Mouse (Mus musculus) c-Kit-negative CD71-positive TER-119-positive erythroid progenitor cells, embryonic 14.5 days (primary cell): ENCODE measurements around the gene Mc1r.
"Not testable (repeated sequence)": the region's sequence is repeated elsewhere in the genome, so short reads cannot be mapped to it uniquely, and the experiment has no call there.

Experiments used
- DNase-seq: peaks from one replicate; pipeline ENCODE4 v3.0.0-alpha.2; 2013; ENCODE audit warnings: low read depth, low spot score

Gene Mc1r

GRCm38 (mm10) chr8:123411781-123412327, 4.9 kb downstream of the Mc1r start:
- no peak for DNase-seq

- DNase-seq: no peak
Measured at GRCm38 (mm10) chr8:123412560-123413170, 5.8 kb downstream of the Mc1r start.

- DNase-seq: no peak
Measured at GRCm38 (mm10) chr8:123414255-123414654, 7.3 kb downstream of the Mc1r start.

GRCm38 (mm10) chr8:123414997-123415696, 8.2 kb downstream of the Mc1r start:
- DNase-seq: not testable (repeated sequence)

GRCm38 (mm10) chr8:123415967-123416943, 9.3 kb downstream of the Mc1r start:
- no peak for DNase-seq

GRCm38 (mm10) chr8:123416944-123417555, 10.1 kb downstream of the Mc1r start:
- no peak for DNase-seq

- DNase-seq: no peak
Measured at GRCm38 (mm10) chr8:123419711-123420110, 12.8 kb downstream of the Mc1r start.

- no peak for DNase-seq
Measured at GRCm38 (mm10) chr8:123420525-123421281, 13.8 kb downstream of the Mc1r start.

- DNase-seq: no peak
Measured at GRCm38 (mm10) chr8:123421325-123421724, 14.4 kb downstream of the Mc1r start.

GRCm38 (mm10) chr8:123422056-123422780, 15.3 kb downstream of the Mc1r start:
- DNase-seq: peak; percentile 33

GRCm38 (mm10) chr8:123422781-123423159, 15.9 kb downstream of the Mc1r start:
- DNase-seq: no peak

- no peak for DNase-seq
Measured at GRCm38 (mm10) chr8:123423441-123423840, 16.5 kb downstream of the Mc1r start, which contains the start of gene Def8. Def8 (plus strand) TSS chr8:123423527.

GRCm38 (mm10) chr8:123426511-123427509, 19.9 kb downstream of the Mc1r start:
- no peak for DNase-seq

- DNase-seq: no peak
Measured at GRCm38 (mm10) chr8:123427639-123428275, 20.9 kb downstream of the Mc1r start.

GRCm38 (mm10) chr8:123428343-123428893, 21.5 kb downstream of the Mc1r start:
- no peak for DNase-seq

- DNase-seq: no peak
Measured at GRCm38 (mm10) chr8:123428939-123429721, 22.2 kb downstream of the Mc1r start.

- not testable (repeated sequence) for DNase-seq
Measured at GRCm38 (mm10) chr8:123429722-123430013, 22.8 kb downstream of the Mc1r start.
